In the genomic region with DNA sequence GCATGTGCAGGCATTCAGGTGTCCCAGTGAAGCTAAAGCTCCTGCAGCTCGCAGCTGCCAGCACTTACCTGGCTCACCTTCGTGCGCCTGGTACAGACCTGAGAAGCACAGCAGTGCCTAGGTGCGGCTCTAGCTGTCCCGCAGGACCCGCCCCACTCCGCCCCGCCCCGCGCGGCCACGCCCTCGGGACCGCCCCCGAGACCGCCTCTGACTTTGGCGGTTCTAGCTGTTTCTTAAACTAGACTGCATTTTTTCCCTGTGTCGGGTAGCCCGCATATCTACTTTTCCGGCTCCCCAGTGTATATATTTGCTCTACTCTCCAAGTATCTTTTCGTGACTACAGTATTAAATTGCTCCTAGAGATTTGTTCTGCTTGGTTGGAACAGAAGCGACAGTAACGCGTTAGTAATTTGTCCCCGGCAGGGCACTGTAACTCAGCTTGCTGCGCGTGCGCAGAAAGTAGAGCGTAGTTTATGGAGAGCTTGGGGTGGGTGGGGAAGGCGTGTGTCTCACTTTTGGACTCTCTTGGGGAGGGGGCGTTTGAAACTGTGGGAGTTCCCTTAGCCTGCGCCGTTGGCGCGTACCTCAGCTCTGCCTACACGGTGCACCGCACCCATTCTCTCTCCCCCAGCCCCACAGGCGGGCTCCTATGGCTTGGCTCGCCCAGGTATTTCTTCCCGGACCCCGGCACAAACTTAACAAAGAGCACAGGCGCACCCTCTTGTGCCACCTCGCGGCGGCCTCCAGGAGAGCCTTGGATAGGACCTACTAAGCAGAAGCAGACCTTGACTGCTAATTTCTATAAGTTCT, we compare ENCODE assay signal across 8 mouse cellular contexts. TPM values are rescaled to one million over a fixed set of nuclear protein-coding genes. Genes with fewer than 3 reads are reported as not detected.
A peak's percentile ranks its signal among the peaks of the same experiment; 100 is the strongest.
DNase-seq lines count a peak whose midpoint lies in the region; ATAC-seq lines count a peak whose summit lies in the region.

TSS of gene Mgst3 (minus strand) at position 159 of the 810 bp plus-strand sequence.

- H3K36me3 ChIP-seq in heart, embryonic 10.5 days: no peaks in the 10 kb centered on the region
- no peaks in the 10 kb centered on the region for H3K36me3 ChIP-seq in kidney, embryonic 15.5 days

- H3K27me3 ChIP-seq in heart, embryonic 10.5 days (ENCODE audit: insufficient read depth, poor library complexity, severe bottlenecking): peaks cover 8% of the 10 kb centered on the region; the same call in 1 of the 2 replicates
- H3K27me3 ChIP-seq in kidney, embryonic 15.5 days: peaks cover 24% of the 10 kb centered on the region

- H3K9me3 ChIP-seq in heart, embryonic 10.5 days: no peaks in the 10 kb centered on the region
- no peaks in the 10 kb centered on the region for H3K9me3 ChIP-seq in kidney, embryonic 15.5 days (replicated peaks)

- WGBS in heart, embryonic 10.5 days: under 1% methylated on average over 45 of the region's 45 CpGs
- WGBS in kidney, embryonic 15.5 days: under 1% methylated on average over 45 of the region's 45 CpGs

- peak within 1 kb of the TSS; percentile 89 for H3K4me2 ChIP-seq in kidney, embryonic 15.5 days

- peak within 1 kb of the TSS; percentile 76 for H3K9ac ChIP-seq in kidney, embryonic 15.5 days

- peak within 1 kb of the TSS; percentile 93 for H3K27ac ChIP-seq in heart, embryonic 10.5 days
- H3K27ac ChIP-seq in kidney, embryonic 15.5 days: peak within 1 kb of the TSS; percentile 90

- peaks cover 10% of the 10 kb centered on the region for H3K4me1 ChIP-seq in heart, embryonic 10.5 days
- H3K4me1 ChIP-seq in kidney, embryonic 15.5 days: peaks cover 14% of the 10 kb centered on the region

- peak; percentile 84 for ATAC-seq in erythroblast, adult 5-6 weeks (replicated peaks; ENCODE audit: low FRiP score, poor library complexity, severe bottlenecking)
- peak; percentile 97 for ATAC-seq in kidney, embryonic 15.5 days (replicated peaks; ENCODE audit: low FRiP score)
- peak; percentile 79 for ATAC-seq in monocyte, adult 5-6 weeks (replicated peaks; ENCODE audit: insufficient number of reproducible peaks, low FRiP score, low TSS enrichment, poor library complexity, severe bottlenecking)

- peak; percentile 99 for DNase-seq in B cell, adult 2 months
- DNase-seq in brain, adult 2 months (ENCODE audit: low read depth, low spot score): peak; percentile 97
- peak; percentile 96 for DNase-seq in heart, embryonic 10.5 days (ENCODE audit: low spot score)
- peak; percentile 98 for DNase-seq in liver
- DNase-seq in spleen, postnatal 4 days (ENCODE audit: low spot score in 2 of 2): peak; percentile 98

- peak within 1 kb of the TSS; percentile 74 for H3K4me3 ChIP-seq in heart, embryonic 10.5 days
- H3K4me3 ChIP-seq in kidney, embryonic 15.5 days (replicated peaks): peak within 1 kb of the TSS; percentile 77

RNA-seq across cellular contexts. Expression of gene Mgst3, which starts in this region (rescaled TPM):
- total RNA-seq in erythroblast, adult 5-6 weeks (2015; ENCODE audit: low replicate concordance): 84.0 and 95.1 TPM in 2 replicates
- 132 and 152 TPM in 2 replicates for total RNA-seq in erythroblast, adult 5-6 weeks (2017; ENCODE audit: low replicate concordance)
- 111 and 149 TPM in 2 replicates for polyA plus RNA-seq in heart, embryonic 10.5 days (2016; fragmentation: Nextera tagmentation; extraction: Ambion mirVana)
- polyA plus RNA-seq in kidney, embryonic 15.5 days (2015; fragmentation: Nextera tagmentation; extraction: Ambion mirVana): 45.8 and 47.9 TPM in 2 replicates
- 0.43 to 3.1 TPM (median 3.0 TPM) in 3 replicates for total RNA-seq in monocyte, adult 5-6 weeks (2017)

Comparison
In these comparisons a context has a peak if more than half of its experiments do, and no peak if none do; other contexts are left out.
1. Peak in every context shown above with its lines: DNase-seq, ATAC-seq, H3K4me3 ChIP-seq and H3K27ac ChIP-seq.
2. RNA of gene Mgst3 (total RNA-seq): 84.0 to 152 TPM in erythroblast, adult 5-6 weeks; 0.43 to 3.1 TPM in monocyte, adult 5-6 weeks; every median in the first group is over 10 times any median in the second.